Mouse (Mus musculus) embryo, embryonic 10 days (tissue): ENCODE data around the gene Enthd1.

Source experiments
- DNase-seq: peaks from one replicate; pipeline ENCODE4 v3.0.0-alpha.2; 2015; ENCODE audit warnings: low spot score

Gene Enthd1

DNA sequence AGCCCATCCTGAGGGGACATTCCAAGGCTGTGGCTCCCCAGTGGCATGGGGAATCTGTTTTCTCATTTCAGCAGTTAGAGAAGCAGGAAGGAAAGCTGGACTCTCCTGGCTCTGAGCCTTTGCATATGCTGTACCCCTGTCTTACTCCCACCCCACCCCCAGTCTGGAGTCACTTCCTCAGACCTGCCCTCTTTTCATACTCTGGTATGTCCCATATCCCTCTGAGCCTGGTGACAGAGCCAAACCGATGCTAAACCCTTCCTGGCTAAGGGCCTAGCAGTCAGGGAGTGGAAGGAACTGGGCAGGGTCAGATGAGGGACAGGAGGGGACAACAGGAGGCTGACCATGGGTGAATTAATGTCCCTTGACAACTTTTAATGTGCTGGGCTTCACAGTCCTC, 157.1 kb downstream of the Enthd1 start:
- DNase-seq, result no peak
